Mouse (Mus musculus) adrenal gland, postnatal 10 days (tissue): ENCODE results near the gene Rnf166. TPM values are rescaled to one million over a fixed set of nuclear protein-coding genes. Genes with fewer than 3 reads are reported as not detected.

ENCODE experiments used
- DNase-seq: peaks from one replicate; pipeline ENCODE4 v3.0.0; 2021; ENCODE audit warnings: mixed read lengths
- total RNA-seq, 2 experiments: library from RNA; stranded (reverse); gene quantifications; 2 replicates each; pipeline ENCODE4 v1.2.3; 2021

Gene Rnf166
- total RNA-seq, 2 experiments from 2014 or later = 40.4 to 42.0 TPM

- no peak for DNase-seq
Observed at GRCm38 (mm10) chr8:122439336-122439735, 36.5 kb downstream of the Rnf166 start.

GRCm38 (mm10) chr8:122437708-122438331, 38.0 kb downstream of the Rnf166 start:
- no peak for DNase-seq

- no peak for DNase-seq
Observed at GRCm38 (mm10) chr8:122436586-122437125, 39.2 kb downstream of the Rnf166 start.

GRCm38 (mm10) chr8:122436146-122436545, 39.7 kb downstream of the Rnf166 start:
- no peak for DNase-seq

GRCm38 (mm10) chr8:122435375-122435774, 40.5 kb downstream of the Rnf166 start:
- DNase-seq = no peak

GRCm38 (mm10) chr8:122433269-122433905, 42.5 kb downstream of the Rnf166 start:
- no peak for DNase-seq

GRCm38 (mm10) chr8:122432443-122433268, 43.2 kb downstream of the Rnf166 start, which contains the start of gene Cyba:
Gene Cyba, minus strand, starts transcription at chr8:122432930.
- peak; percentile 74 for DNase-seq

- DNase-seq = no peak
Observed at GRCm38 (mm10) chr8:122431694-122432442, 44.0 kb downstream of the Rnf166 start.

- no peak for DNase-seq
Observed at GRCm38 (mm10) chr8:122430646-122431045, 45.2 kb downstream of the Rnf166 start.

GRCm38 (mm10) chr8:122430058-122430636, 45.7 kb downstream of the Rnf166 start:
- no peak for DNase-seq

GRCm38 (mm10) chr8:122428163-122428562, 47.7 kb downstream of the Rnf166 start:
- DNase-seq = no peak

GRCm38 (mm10) chr8:122427607-122428006, 48.3 kb downstream of the Rnf166 start:
- no peak for DNase-seq

GRCm38 (mm10) chr8:122426145-122426544, 49.7 kb downstream of the Rnf166 start:
- DNase-seq = no peak

- no peak for DNase-seq
Observed at GRCm38 (mm10) chr8:122423659-122424058, 52.2 kb downstream of the Rnf166 start.

GRCm38 (mm10) chr8:122423217-122423616, 52.6 kb downstream of the Rnf166 start:
- DNase-seq = no peak

GRCm38 (mm10) chr8:122421376-122422070, 54.3 kb downstream of the Rnf166 start, which contains the start of gene Il17c:
Gene Il17c, plus strand, starts transcription at chr8:122422020.
- peak; percentile 26 for DNase-seq

GRCm38 (mm10) chr8:122419881-122420555, 55.8 kb downstream of the Rnf166 start:
- no peak for DNase-seq
